Mouse (Mus musculus) G1E-ER4 (cell line): ENCODE data around the gene Slc27a5. TPM values are rescaled to one million over a fixed set of nuclear protein-coding genes. Genes with fewer than 3 reads are reported as not detected.

Source experiments
- GATA1 ChIP-seq: IDR thresholded peaks from one replicate; pipeline ENCODE4 v1.8.0; 2012; ENCODE audit warnings: low read length, inconsistent platforms
- polyA plus RNA-seq: library from polyadenylated mRNA; stranded (reverse); fragments of >175 nt; gene quantifications from 2 replicates; pipeline ENCODE4 v1.2.3, GENCODE M21; 2012

The Slc27a5 gene
- polyA plus RNA-seq, 1 experiment: not detected

DNA sequence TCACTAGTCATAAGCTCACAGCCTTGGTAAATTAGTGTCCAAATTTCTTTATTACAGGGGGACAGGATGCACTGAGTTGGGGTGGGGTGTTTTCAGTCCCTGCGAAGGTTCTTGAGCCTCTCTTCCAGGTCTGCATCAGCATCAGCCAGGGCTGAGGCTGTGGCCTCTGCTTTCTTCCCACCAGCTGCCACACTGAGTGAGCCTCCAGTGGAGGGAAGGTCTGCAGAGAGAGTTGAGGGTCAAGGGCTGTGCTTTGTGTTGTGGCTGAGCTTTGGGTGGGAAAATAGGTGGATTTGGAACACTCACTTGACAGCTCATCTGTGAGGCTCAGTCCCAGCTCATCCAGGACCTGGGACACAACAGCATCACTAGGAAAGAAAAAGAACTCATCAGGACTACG lies 34.0 kb upstream of the Slc27a5 start:
- TF ChIP-seq GATA1: no peak

DNA sequence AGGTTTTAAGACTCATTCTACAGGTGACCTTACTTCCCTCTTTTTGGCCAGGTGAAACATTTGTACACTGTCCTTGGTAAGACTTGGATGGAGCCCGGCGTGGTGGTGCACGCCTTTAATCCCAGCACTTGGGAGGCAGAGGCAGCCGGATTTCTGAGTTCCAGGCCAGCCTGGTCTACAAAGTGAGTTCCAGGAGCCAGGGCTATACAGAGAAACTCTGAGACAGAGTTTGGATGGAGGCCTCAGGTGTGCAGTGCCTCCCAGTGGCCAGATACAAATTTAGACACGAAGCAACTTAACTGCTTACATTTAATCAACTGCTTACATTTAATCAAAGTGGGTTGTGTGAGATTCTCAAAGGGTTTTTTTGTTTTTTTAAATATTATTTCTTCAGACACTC lies 33.1 kb upstream of the Slc27a5 start:
- no peak for TF ChIP-seq GATA1

DNA sequence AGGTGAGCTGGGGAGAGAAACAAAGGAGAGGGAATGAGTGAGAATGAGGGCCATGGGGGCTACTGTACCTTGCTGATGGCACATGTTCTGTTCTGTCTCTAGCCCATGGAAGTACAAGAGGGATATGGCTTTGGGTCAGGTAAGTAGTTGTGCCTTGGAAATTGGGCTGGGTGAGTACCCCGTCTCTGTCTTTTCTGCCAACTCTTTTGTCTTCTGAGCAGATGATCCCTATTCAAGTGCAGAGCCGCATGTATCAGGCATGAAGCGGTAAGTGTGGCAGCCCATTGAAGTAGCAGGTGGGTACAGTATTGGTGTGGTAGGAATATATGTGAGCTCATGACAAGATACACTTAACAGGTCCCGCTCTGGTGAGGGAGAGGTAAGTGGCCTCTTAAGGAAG lies 31.0 kb upstream of the Slc27a5 start:
- no peak for TF ChIP-seq GATA1

DNA sequence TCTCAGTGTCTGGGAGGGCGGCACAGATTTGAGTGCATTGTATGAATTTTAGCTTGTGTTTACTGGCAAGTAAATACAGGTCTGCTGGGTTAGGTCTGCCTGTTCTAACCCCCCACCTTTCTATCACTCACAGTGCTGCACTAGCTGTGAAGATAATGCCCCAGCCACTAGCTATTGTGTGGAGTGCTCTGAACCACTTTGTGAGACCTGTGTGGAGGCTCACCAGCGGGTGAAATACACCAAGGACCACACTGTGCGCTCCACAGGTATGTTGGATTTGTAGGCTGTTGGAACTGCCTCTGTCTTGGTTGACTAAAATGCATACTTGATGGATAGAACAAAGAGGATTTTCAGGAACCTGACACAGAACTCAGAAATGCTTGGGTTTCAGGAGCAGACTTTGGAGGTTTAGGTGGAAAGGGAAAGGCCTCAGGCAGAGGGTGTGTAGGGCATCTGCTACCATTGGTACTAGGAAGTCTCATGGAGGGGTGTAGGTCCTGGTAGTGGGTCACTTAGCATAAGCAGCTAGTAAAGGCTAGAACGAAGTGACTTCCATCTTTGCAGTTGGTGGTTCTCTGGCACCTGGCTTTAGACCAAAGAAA lies 27.6 kb upstream of the Slc27a5 start:
- no peak for TF ChIP-seq GATA1

DNA sequence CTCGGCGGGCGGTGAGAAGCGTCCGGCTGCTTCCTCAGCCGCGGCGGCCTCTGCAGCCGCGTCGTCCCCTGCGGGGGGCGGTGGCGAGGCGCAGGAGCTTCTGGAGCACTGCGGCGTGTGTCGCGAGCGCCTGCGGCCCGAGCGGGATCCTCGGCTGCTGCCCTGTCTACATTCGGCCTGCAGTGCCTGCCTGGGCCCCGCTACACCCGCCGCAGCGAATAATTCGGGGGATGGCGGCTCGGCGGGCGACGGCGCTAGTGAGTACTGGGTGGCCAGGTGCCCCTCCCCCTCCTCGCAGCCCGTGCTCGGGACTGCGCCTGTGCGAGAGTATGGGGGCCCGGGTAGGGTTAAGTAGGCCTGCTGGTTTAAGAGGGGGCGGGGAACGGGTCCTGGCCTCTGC lies 26.8 kb upstream of the Slc27a5 start:
- no peak for TF ChIP-seq GATA1

DNA sequence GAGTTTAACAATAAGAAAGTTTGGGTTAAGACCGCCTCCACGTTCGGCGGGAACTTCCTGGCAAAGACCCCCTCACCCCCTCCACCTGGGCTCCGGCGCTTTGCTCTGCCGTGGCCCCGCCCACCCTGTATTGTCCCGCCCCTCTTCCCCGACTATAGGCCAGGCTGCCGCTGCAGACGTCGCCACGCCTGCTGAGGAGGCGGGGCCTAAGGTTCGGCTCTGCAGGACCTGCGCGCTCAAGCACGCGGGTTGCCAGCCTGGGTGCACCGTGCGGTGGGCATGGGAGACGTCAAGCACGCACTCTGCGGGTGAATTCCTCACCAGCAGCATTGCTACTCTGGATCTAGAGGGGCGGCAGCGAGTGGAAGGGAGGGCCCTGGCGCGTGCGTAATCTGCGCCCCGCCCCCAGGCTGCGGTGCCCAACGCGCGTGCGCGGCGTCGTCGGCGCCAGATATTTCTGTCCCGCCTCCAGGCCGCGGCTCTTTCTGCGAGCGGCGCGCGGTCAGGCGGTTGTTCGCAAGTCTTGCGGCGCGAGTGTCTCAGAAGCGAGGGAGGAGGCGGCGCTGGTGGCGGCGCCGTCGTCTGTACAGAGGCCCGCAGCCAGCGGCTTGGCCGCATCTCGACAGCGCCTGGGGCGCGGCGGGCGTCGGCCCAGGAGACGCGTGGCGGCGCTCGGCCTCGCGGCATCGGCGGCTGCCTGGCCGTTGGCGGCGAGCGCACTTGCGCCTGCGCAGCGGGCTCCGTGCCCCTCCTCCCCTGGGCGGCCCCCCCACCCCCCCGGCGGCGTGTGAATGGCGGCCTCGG lies 26.1 kb upstream of the Slc27a5 start:
- no peak for TF ChIP-seq GATA1

DNA sequence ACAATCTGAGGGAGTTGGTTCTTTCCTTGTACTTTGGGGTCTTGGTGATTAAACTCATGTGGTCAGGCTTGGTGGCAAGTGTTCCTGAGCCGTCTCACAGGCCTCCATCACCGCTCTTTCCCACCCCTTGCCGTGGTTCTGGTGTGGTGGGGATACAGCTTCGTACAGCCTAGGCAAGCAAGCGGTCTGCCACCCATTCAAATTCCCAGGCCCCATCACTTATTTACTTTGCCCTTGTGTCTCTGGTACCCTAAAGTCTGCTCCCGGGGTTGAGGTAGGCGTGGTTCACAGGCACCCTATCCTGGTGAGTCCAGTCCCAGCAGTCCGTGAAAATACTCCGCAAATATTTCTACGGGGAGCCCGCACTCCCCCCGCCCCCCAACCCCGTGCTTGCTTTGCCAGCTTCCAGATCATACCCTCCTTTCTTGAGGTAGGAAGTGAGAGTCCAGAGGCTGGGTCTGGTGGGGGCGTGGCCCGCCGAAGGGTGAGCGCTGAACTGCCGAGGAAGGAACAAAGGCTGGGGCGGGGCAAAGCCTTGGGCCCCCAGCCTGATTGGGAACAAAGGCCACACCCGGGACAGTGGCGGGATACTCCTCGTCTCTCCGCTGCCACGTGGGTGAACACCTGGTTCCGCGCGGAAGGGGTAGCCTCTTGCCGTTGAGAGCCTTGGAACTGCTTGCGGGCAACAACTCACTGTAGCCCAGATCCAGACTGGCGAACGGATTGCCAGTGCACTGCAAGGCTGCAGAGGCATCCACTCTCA lies 25.0 kb upstream of the Slc27a5 start:
- TF ChIP-seq GATA1: no peak

DNA sequence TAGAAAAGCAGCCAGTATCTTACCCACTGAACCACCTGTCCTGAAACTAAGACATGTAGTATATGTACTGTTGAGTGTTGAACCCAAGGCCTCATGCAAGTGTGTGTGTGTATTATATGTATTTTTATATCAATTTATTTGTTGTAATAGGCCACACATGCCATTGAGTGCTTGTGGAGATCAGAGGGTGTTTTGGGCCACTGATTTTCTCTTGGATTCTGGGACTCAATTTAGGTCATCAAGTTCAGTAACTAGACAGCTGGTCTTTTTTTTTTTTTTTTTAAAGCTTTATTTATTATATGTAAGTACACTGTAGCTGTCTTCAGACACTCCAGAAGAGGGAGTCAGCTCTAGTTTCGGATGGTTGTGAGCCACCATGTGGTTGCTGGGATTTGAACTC lies 17.2 kb upstream of the Slc27a5 start:
- TF ChIP-seq GATA1: no peak

DNA sequence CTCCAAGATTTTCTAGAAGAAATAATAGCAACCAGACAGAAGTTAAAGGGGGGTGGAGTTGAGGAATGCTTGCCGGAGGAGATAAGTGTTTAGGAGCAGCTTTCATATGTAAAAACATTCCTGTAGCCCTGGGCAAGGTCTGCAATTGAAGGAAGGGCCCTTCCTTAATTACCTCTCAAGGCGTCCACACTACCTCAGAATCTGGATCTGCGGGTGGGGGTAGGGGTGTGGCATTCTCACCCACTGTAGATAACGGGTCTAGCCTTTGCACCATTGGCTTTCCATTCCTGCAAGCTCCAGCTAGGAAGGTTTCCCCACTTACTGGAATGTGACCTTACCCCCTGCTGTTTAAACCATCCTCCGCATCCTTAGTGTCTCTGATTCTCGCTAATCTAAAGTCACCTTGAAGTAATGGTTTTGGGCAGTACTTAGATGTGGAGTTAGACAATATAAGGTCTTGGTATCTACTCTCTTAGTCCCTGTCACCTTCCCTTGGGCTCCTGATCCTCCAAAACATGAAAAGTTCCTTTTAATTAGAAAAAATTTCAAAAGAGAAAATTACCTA lies 16.4 kb upstream of the Slc27a5 start:
- no peak for TF ChIP-seq GATA1

DNA sequence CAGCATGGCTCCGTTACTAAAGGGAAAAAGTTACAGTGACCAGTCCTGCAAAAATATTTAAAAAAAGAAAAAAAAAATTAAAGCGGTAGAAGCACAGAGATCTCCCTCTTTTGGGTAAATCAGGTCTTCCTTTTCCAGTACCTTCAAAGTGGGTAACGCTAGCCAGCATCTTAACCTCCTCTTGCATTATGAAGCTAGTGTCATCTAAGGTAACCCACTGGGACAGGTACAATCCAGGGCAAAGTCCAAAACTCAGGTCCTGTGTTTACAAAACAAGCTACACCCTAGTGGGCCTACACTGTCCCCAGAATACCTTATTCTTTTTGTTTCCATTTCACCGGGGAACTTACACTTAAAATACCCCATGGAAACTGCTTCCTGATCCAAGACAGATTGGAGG lies 15.7 kb upstream of the Slc27a5 start:
- no peak for TF ChIP-seq GATA1

DNA sequence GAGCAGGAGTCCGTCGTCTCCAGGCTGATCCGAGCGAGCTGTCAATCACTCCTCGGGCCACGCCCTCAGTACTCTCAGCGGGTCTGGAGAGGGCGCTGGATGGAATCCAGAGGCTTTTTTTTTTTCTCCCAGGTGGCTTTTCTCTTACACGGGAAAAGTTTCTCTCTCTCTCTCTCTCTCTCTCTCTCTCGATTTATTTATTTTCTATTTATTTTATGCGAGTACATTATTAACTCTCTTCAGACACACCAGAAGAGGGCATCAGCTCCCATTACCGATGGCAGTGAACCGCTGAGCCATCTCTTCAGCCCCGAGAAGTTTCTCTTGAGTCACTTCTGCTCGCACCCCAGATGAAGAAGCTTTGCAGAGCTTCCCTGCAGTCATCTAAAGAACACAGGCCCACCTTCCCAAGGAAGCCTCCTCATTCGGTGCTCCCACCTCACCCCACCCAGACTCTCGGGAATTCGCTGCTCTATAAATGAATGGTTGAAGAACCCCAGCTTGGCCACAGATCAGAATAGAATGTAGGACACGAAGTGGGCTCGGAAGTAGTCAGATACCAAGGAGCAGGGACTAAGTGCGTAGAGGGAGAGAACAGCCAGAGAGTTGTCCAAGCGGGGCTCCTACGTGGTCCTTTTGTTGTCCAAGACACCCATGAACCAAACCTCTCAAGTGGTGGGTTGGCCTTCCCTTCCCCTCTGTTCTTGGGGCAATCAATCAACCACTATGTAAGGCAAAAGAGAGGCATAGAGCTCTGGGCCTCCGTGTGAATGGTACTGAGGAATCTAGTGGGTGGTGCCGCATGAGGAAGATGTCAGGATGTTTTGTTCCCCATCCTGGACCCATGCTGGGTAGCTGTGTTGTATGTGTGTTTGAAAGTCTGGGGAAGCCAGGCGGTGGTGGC lies 12.3 kb upstream of the Slc27a5 start, which contains the start of gene Zbtb45:
TSS of gene Zbtb45 (minus strand) at position 30 of the 904 bp plus-strand sequence.
- TF ChIP-seq GATA1: no peak

DNA sequence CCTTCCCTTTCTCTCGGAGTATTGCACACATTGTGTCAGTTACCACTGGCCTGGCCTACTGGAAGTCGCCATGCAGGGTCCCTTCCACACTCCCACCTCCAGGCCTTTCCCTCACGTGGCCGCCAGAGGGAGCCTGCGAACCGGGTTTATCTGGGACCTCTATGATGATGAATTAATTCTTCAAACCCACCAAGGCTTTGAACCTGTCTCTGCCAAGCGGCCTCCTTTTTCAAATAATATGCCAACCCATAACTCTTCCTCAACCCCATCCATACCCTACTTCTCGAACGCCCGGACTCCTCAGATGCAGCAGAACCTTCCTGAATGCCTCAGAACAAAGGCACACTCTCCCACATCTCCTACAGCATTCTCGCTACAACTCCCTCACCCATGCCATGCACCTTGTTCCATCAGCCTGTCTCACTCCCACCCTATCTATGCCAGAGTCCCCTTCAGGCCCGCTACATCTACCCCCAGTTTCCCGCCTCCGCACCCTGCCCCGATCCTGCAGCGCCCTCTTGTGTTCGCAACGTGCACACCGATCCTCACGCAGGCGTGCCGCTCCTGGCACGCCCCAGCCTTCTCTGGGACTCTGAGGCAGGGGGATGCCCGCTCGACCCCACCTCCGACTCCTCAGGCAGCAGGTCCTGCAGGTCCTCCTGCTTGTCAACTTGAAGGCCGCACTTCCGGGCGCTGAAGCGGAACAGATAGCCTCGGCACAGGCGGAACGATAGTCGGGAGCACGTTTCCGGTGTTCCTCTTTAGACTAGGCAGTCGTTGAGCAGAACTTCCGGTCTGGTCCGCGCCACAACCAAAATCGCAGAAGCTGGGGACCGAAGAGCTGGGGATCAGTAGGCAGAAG lies 11.4 kb upstream of the Slc27a5 start:
- TF ChIP-seq GATA1: no peak

DNA sequence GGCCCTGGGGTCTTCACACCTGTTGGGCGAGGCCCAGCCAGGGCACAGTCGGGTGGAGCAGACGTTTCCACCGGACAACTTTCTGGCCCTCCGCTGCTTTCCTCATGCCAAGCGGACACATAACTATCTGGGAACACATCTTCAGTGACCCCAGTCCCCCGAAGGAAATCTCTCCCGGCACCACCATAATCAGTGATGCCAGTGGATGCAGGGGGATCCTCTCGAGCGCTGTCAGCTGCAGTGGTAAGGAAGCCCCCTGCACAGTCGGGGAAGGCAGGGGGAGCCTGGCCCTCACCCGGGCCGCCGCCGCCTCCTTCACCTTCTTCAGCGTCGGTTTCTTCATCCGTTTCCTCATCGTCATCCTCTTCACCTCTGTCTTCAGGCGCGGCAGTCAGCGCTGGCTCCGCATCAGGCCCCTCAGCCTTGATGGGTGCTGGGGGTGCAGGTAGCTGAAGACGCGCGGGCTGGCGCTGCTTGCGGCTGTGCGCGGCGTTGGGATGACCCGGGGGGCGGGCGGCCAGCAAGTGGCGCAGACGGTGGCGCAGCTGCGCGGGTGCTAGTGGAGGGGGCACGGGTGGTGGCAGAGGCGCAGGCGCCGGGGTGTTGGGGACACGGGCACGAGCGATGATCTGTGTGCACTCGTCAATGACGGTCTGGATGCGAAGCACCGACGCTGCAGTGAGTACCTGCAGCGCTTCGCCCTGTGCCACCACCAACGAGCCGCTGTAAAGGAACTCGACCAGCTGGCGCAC lies 9.5 kb upstream of the Slc27a5 start:
- no peak for TF ChIP-seq GATA1

DNA sequence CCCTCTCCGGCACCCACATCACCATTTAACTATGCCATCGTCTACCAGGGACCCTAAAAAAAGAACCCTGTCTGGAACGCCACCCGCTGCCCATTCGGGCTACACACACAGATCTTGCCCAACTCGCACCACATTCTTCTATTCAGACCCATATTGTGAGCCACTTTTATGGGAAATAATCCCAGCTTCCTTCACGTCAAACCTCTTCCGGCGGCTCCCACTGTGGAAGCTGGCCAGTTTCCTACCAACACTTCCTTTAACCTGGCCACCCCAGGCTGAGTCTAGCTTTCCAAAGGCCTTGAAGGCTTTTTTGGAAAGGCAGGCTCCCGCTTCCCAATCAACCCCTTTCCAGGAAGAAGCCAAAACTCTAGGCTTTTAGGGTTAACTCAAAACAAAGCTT lies 8.5 kb upstream of the Slc27a5 start:
- no peak for TF ChIP-seq GATA1
